Mouse (Mus musculus) gastrocnemius, postnatal 4 days (tissue): ENCODE results near the gene Focad. TPM values are rescaled to one million over a fixed set of nuclear protein-coding genes. Genes with fewer than 3 reads are reported as not detected.

Source experiments
- DNase-seq, 2 experiments: peaks; one replicate each; pipeline ENCODE4 v3.0.0; 2021 to 2022; ENCODE audit warnings: low spot score in 2 of 2, mixed read lengths in 2 of 2
- long read RNA-seq, 2 experiments: library from polyadenylated mRNA; stranded (forward); transcript quantifications; one replicate each; pipeline ENCODE4 v2.0.0; 2021
- total RNA-seq, 2 experiments: library from RNA; stranded (reverse); gene quantifications; 2 replicates each; pipeline ENCODE4 v1.2.3; 2021

Gene Focad
- total RNA-seq: 10 to 100 TPM; 17.5 to 17.7 TPM
- long read RNA-seq, experiment 1, full-length matches to known transcripts: 3 of 16 reads
- long read RNA-seq, experiment 1, partial matches to known transcripts: 6 of 16 reads
- long read RNA-seq, experiment 1, other reads (novel, unspliced or antisense): 7 of 16 reads
- long read RNA-seq, experiment 2, full-length matches to known transcripts: 11 of 26 reads
- long read RNA-seq, experiment 2, partial matches to known transcripts: 6 of 26 reads
- long read RNA-seq, experiment 2, other reads (novel, unspliced or antisense): 9 of 26 reads

DNA sequence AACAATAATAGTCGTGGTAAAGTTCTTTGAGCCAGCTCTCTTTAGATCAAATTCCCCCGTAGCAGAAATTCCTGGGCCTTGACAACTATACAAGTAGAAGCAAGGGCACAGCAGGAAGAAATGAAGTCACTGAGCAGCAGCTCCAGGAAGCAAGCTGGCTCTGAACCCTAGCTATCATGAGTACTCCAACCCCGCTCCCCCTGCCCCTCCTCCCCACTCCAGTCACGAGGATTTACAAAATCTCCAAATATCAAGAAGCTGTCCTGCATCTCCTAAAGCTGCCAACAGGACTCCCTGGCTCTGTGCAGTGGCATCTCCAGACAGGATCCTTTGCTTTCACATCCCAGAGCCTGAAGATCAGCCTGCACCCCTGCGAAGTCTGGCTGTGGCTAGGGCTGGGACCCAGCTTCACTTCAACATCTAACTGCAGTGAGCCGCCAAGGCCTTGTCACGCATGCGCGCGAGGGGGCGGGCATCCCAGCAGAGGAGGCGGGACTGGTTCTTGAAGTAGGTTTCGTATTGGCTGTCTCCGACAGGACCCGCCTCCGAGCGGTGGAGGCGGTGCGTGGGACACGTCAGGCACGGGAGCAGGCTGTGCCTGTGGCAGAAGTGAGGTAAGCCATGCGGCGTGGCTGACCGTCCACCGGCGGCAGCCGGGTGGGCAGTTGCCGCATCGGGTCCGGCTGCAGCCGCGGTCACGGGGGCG is at the start of gene Focad:
Focad (plus strand) TSS at position 568 of the 706 bp plus-strand sequence.
- peak; percentile 95 to 97 for DNase-seq

DNA sequence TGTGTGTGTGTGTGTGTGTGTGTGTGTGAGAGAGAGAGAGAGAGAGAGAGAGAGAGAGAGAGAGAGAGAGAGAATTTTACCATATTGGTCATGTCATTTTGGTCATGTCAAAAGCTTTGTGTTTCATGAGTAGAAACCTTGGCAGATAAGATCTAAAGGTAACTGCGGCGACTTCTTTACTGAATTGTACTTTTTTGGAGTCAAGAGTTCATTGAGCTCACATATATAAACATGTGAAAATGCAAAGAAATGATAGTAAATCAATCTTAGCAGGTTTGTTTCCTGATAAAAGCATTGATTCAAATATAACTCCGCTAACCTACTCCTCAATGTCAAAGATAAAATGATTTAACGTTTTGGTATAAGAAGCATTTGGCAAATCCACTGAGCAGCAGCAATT is 49.3 kb upstream of the Focad start:
- DNase-seq: no peak

DNA sequence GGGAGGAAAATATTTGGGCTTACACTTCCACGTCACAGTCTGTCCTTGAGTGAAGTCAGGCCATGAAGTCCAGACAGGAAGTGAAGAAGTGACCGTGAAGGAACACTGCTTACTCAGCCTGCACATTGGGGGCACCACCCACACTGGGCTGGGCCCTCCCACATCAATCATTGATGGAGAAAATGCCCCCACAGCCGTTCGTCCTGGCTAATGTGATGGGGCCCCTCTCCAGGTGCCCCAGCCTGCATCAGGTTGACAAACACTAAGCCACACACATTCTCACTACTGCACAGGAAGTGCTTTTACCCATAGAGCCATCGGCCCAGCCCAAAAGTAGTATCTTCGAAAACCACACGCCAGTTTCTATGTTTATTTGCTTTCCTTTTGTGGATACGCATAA is 48.1 kb upstream of the Focad start:
- no peak for DNase-seq

DNA sequence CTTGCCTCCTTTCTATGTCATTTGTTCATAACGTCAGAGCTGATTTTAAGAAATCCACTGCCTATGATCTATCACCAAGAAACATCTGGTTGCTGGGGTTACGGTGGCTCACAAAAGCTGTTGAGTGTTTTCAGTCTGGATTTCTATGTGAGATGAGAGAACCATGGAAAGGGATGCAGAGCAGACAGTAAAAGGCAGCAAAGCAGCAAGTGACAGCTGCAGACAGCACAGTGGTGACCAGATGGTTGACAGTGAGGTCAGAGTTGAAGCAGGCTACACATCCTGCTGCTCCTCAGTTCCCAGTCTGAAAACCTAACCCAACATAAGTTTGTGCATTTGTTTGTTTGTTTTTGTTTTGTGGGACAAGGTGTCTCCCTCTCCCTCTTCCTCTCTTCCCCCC is 19.0 kb upstream of the Focad start:
- DNase-seq: no peak

DNA sequence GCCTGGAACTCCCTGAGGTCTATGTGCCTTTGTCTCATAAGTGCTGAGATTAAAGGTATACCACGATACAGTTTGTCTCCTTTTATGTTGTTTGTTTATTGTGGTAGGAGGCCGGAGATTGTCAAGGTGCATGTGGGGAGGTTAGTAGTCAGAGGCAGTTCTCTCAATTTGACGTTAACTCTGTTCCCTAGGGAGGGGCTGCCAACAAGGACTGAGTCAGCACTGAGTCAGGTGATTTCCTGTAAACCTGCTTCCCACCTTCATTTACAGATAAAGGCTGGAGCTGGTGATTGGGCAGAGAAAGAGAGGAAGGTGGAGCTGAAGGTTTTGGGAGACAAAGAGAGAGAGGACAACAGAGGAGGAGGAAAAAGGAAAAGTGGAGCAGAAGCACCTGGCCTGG is 15.4 kb upstream of the Focad start:
- DNase-seq: no peak

DNA sequence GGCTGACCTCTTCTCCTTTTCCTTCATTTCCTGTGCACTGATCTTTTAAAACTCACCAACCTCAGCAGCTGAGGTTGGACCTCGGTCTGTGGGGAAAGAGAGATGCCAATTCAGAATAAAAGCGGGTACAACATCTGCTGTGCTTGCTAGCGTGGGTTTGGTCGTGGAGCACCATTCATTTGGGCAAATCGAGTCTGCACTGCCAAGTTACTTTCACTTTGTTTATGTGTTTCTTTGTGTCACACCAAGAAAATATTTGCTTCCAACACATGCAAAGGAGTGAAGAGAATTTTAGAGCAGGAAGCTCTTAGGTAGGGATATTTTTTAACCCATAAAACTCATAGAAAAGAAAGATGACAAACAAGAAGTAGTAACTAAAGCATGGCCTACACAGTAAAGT is 13.0 kb upstream of the Focad start:
- no peak for DNase-seq

DNA sequence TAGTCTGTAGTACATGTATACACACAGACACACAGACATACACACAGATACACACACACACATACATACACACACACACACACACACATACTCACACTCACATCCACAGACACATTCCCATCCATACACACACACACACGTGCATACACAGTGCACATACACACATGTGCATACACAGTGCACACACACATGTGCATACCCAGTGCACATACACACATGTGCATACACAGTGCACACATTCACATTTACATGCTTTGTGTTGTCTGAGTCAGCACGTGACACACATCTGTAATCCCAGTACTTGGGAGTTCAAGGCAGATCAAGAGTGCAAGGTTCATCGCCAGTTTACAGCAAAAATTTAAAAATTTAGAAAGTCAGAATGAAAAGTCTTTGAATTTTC is 12.5 kb upstream of the Focad start:
- no peak for DNase-seq

DNA sequence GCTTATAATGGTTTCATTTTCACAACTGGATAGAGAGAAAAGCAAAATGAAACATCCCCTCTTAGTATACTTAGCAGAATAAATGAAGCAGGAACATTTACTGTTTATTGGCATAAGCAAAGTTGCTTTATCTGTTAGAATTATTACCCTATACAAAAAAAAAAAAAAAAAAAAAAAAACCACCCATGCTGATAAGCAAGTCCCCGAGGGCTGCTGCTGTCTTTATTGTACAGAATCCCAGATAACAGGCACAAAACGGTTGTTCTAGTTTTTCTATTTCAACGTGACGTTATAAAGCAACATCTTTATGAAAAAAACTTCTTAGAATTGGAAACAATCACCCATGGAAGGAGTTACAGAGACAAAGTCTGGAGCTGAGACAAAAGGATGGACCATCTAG is 12.0 kb upstream of the Focad start:
- DNase-seq: no peak

DNA sequence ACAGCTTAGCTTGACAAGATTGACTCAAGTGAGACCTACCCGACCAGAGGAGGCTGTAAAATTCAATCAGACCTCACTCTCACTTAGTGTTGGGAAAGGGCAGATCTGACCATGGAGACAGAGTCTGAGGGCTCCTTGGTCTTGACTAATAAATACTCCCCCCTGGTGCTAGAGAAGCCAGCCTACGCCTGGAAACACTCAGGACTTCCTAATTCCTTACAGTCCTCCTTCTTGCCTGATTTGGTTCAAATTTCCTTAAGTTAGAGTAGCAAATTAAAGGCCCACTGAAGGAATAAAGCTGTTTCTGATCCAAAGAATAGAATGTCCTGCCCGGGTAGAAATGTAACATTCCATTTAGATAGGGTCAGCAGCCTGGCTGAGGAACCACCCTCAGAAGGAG is 10.6 kb upstream of the Focad start:
- no peak for DNase-seq

DNA sequence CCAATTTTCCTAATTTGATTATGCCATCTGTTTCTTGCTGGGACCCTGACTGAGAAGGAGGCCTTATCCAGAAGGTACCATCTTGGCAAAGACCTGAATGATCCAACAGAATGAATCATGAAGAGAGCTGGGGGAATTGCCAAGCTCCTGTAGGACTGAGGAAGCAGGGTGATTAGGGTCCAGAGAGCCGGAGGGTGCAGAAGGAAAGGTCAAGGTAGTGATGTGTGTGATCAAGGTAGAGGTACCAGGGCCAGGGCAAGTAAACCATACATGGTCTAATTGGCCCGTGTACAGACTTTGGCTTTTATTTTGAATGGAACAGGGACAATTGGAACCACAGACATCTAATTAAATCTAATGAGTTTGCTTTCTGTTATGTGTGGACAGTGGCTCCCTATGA is 4.1 kb upstream of the Focad start:
- DNase-seq: no peak

DNA sequence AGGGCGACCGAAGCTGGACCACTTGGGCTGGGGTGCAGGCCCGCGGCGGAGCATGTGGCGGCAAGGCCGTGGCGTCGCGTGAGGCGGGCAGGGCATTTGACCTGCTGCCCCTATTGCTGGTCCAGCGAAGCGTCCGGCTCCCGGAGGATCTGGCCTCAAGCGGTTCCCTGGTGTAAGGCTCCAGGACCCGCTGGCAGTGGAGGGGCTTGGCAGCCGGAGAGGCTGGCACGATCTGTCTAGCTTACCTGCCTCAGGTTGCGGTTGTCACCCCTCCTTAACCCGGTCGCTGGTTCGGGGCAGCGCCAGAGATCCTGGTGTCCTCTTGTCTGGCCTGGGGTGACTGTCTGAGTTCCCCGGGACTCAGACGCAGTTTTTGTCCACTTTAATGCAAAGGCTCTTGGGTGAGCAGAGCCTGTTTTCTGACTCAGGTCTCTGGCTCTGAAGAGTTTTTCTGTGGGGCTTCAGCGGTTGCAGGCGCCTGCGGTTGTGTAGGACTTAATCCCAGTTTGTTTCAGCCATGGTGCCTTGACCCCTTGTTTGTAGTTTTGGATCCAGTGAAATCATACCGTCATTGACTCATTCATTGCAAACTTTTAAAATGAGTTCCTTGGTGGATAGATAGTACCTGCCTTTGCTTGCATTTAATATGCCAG is 465 bp downstream of the Focad start:
- no peak for DNase-seq

DNA sequence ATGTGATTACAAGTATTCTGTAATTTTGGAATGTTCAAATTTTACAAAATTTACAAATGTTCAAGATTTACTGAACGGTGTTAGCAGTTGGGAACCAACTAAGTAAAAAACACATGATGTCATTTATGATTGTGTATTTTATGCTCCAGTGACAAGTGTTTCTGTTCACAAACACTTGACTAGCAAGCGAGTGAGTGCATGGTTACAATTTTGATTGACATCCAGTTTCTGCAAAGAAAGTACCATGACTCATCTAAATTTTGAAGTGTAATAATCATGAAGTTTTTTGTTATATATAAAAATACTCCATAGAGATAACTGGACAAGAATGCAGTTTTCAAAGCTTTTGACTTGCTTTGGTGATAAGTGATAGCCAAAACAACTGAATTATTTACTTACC is 1.3 kb downstream of the Focad start:
- no peak for DNase-seq

DNA sequence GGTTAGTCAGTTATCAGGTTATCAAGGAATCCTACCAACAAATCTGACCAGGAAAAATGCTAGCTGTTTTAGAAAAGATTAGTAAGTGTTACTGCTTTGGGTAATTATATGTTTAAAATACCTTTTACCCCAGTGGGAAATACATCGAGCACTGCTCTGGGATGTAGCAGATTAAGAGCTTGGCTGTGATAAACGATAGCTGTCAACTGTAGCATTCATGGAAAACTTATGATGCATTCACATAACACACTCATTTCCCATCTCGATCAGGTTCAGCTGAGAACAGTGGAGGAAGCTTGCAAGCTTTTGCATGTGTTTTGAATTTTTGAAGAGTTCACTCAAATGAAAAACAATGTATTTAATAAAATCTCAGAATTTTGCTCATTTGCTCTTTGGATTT is 14.2 kb downstream of the Focad start:
- no peak for DNase-seq

DNA sequence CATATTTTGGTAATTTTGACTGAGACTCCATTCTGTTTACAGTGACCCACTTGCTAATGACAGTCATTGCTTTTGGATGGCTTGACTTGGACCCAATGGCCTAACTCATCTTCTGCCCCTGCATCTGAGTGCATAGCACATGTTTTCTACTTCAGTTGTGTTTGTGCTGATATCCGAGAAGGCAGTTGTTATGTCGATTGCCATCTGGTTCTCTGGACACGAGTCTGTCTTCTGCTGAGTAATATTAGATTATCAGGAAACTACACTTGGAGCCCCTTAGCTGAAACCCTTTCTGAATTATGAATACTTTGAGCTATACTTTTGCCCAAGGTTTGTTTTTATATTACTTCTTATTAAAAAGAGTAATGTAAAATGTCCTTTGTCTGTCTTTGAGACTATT is 22.9 kb downstream of the Focad start:
- no peak for DNase-seq

DNA sequence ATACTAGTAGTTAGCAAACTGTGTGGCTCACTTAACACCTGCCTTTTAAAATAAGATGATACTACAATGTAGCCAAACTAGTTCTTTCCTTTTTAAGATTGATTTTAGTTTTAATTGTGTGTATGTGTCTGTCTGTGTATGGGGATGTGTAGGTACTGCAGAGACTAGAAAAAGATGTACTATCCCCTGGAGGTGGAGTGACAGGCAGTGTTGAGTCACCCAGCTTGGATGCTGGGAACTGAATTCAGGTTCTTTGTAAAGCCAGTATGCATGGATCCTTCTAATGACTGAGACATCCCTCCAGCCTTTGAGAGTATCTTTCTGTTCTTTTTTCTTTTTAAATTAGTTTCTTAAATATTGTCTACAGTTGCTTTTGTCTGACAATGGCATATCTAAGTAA is 23.5 kb downstream of the Focad start:
- no peak for DNase-seq

DNA sequence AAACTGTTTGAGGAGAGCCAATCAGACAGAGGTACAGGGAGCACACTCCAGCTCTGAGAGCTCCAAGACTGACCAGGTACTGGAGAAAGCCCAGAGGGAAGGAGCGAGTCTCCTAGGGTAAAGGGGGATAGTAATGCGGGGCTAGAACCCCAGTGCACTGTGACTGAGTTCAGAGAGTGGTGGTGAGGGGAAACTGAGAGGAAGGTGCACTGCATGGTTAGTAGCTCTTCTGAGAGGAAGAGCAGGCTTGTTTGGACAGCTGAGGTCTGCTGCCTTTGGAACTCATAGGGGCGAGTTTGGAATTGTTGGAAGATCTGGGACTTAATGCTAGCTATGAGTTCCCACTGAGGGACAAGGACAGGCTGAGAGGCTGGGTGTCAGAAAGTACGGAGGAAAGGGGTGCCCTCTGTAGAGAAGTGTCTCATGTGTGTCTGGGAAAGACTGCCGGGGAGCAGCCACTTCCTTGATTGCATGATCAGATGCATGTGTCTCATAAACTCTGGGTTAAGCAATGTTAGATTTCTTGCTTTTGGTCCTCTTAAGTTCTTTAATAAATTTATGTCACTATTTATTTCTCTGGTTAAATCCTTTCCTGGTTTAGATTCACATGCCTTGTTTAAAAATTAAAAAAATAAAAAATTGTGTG is 24.4 kb downstream of the Focad start:
- no peak for DNase-seq

DNA sequence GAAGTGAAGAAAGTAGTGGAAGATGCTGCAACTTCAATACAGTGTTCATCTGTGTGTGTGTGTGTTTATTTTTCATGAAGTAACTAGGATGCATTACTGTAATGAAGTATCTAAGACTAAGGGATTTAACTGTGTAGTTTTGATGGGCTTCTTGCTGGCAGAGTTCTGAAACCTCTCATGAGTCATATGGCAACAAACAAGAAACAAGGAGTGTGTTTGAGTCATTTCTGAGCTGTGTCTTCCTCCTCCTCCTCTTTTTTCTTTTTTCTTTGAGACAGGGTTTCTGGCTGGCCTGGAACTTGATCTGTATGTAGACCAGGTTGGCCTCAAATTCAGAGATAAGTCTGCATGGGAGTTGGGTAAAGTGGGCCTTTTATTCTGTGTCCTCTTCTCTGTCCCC is 25.7 kb downstream of the Focad start:
- no peak for DNase-seq

DNA sequence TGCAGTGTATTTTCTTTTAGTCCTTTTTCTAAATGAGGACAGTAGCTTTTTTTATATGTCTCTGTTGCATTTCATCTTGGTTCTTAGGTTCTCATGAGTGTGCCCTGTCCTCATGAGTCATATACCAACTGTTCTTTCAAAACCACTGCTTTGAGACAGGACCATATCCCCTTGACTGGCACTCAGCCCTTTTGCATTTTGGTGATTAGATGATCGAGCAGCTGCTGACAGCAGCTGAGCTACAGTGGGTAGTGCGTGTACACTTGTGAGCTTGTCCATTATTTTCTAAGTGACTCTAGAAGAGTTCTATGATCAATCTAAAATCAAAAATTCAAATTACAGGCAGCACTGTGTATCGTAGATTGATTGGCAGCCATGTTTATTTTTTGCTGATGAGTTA is 28.0 kb downstream of the Focad start:
- no peak for DNase-seq

DNA sequence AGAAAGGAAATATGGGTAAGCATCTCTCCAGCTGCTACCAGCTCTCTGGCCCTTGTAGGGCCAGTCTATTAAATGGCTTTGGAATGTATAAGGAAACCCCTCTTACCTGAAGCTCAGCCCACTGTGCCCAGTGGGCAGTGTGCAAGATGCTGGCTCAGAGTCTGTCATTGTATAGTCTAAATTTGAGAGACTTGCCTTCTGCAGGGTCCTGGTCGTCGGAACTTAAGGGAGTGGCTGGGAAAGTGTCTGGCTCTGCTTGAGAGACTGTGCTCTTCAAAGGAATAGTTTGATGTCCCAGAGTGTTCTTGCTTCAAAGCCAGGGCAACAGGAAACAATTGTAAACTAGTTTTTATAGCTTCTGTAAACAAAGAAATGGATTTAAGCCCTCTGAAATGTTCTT is 41.5 kb downstream of the Focad start:
- no peak for DNase-seq

DNA sequence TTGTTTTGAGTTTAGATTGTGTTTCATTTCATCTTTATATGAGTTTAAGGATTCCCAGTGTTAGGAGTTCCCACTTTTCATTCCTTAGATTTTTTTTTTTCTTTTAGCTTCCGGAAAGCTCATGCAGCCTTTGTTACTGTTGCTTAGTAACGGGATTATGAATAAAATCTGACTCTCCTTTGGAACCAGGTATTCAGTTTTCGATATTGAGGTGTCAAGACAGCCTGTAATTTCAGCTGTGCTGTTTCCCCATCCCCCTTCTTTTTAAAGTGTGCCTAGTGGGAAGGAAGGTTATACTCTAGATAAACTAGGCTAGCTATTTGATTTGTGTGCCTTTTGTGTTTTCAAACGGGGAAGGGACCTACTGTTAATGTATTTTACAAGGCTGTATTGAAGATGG is 42.1 kb downstream of the Focad start:
- DNase-seq: no peak

DNA sequence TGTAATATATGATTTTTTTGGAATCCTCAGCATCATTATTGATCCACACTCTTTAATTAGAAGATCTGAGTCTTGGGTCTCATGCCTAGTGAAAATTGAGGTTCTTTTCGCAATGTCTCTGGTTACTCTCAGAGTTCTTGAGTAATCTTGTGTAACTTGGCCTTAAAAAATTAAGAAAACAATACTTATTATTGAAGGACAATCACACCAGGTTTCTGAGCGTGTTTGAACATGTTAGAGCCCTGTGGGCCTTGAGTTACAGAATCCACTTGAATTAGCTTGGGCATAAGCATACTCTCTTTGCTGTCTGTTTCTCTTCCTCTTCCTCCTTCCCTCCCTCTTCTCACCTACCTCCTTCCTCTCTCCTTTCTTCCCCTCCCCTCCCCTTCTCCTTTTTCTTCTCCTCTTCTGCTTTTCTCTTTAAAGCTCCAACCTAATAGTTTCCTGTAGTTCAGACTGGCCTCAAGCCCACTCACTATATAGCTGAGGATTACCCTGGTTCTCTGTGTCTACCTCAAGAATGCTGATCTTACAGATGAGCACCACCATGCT is 44.0 kb downstream of the Focad start:
- no peak for DNase-seq

DNA sequence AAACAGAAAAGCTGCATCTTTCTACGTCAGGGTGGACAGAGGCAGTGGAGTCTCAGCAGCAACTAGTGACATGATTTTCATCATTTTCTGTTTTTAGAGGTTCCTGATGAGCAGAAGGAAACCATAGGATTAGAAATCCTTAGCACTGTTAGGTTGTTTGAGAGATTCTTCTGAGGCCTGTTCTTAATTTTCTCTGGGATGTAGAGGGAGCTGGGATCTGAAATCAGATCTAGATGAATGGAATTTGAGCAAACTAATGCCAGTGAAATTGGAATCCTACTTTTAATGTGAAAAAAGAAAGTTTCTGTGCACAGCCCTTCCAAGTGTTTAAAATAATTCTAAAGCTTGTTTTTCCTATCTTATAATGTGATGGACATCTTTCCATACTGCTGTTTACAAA is 55.0 kb downstream of the Focad start:
- no peak for DNase-seq
